Mouse (Mus musculus) yolk sac, embryonic 10.5 days (tissue): Measurements from ENCODE around the gene Polr3g.
A peak's percentile ranks its signal among the peaks of the same experiment; 100 is the strongest.
"Not testable (repeated sequence)": the region's sequence is repeated elsewhere in the genome, so short reads cannot be mapped to it uniquely, and the experiment has no call there.

Experiments
- DNase-seq: peaks from one replicate; pipeline ENCODE4 v3.0.0-alpha.2; 2017; ENCODE audit warnings: low spot score

Gene Polr3g

DNA sequence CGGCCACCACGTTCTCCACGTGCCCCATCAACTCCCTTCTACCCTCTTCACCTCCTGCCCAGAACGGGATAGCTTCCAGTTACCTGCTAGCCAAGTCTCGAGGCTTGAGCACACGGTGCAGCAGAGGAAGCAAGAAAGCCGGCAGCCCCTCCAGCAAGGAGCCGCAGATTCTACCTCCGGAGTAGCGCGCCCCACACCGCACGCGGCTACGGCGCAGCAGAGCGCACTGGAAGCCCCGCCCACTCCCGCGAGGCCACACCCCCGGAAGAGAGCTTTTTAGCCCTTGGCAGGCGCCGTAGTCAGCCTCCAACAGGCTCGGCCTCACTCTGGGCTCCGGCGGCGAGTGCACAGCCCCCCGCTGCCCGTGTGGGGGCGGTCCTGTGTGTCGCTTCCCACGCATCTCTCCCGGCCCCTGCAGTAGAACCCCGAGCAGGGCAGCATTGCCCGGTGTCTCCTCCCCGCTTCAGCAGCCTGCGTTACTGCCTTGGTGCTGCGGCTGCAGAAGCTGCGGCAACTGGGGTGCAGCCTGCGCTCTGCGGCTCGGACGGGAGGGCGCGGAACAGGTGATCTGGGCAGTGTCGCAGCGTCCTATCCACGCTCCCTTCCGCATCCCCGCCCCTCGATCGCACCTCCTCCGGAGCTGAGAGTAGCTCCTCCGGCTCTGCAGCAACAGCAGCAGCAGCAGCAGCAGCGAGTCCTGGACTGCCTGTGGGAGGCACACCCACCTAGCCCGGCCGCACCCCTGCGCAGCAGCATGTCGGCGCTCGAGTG, at the start of gene Polr3g, which contains the start of gene Mblac2:
Gene Polr3g, minus strand, starts transcription at position 239 of the 771 bp plus-strand sequence.
Gene Mblac2, plus strand, starts transcription at position 567 of the 771 bp plus-strand sequence.
- peak; percentile 97 for DNase-seq

DNA sequence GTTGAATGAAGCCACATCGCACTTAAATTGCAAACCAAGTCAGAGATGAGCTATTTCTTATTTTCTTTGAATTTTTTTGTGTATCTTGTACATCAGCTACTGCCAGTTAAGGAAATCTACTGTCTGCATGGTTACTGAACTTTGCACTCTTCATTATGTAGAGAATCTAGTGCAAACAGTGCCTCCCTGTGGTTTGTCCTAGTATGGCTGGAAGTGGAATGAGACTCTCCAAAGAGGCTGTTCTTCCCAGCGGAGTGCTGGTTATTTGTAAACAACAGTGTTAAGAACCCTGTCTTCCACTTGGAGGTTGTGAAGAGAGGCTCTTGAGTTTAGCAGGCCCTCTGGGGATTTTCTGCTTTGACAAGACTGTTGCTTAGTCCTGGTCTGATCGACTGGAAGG, 49.6 kb upstream of the Polr3g start:
- peak; percentile 40 for DNase-seq

DNA sequence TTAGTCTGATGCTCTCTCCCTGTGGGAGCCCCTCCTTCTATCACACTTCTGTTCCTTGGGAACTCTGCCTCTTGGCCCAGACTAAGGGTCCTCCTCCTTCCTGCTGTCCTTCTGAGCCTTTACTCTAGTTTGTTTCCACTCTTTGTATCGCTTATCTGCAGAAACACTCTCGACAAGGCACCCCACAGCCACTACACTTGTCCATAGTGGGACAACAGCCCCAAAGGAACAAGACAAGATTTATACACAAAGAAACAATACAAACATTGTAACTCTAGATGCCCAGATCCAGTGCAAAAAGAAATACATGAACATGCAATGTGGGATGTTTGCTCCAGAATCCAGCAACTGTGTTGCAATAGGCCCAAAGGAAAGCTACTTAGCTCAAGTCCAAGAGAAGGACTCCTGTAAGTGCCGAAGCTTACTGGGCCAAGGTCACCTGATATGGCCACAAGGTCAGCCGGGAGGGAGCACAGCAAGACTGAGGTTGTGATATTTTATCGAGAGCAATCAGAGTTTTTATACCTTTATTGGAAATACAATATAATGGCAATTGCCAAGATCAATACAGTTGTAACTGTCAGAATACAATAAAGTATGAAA, 46.3 kb upstream of the Polr3g start:
- no peak for DNase-seq

DNA sequence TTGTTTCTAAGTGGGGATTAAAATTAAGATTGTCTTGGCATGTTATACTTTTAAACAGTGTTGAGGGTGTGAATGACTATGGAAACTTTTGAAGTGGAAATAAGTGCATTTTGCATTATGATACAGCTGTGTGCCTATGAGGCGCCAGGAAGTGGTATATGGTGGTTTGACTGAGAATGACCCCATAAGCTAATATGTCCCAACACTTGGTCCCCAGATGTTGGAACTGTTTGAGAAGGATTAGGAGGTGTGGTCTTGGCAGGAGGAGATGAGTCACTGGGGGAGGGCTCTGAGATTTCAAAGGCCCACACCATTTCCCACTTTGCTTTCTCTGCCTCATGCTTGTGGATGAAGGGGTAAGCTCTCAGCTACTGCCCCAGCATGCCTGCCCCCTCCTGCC, 44.5 kb upstream of the Polr3g start:
- no peak for DNase-seq

DNA sequence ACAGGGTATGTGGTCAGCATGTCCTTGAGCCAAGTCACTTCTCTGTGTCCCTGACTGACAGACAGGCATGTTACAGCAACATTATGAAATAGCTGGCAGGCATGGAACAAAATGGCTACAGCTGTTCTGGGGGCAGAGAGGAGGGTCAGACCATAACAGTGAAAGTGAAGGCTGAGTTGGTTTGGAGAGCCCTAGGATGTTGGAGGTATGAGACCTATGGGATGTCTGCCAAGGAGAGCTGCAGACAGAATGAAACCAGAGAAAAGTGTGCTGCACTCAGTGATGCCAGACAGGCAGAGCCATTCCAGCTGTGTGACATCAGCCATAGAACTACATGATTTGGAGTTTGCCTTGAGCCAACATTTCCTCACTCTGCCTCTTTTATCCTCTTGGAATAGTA, 44.1 kb upstream of the Polr3g start:
- DNase-seq, result no peak

DNA sequence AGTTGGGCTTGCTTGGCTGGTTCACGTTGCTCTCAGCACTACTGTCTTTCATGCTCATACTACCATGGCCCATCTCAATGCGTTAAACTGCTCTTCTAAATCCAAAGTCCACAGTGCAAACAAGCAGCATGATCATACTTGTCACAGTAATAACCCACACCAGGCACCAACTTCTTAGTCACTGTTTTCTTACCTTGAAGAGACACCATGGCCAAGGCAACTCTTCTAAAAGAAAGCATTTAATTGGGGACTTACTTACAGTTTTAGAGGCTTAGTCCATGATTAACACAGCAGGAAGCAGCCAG, 33.2 kb upstream of the Polr3g start:
- DNase-seq, result no peak

DNA sequence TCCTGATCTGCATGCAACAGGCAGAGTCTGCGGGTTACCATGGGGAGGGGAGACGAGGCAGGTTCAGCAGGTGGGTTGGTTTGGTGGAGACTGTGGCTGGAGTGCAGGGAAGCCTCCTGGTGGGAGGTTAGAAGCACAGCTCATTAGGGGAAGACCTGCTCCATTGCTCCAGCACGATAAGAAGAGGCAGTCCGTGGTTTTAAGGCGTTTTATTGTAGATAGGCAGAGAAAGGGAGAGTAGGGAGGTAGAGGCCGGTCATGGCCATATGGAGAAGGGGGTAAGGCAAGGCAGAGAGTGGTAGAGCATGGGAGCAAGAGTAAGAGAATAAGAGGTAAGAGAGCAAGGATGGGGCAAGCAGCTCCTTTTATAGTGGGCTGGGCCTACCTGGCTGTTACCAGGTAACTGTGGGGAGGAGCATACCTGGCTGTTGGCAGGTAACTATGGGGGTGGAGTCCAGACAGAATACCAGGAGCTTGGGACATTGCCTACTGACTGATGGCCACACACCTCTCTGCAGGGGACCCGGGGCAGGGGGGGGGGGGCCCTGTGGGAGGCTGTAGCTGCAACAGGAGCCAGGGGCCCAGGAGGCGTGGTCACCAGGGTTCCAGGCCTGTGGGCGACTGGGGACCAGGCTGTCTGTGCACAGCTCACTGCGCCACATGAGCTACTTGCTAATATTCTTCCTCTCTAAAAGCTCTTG, 32.7 kb upstream of the Polr3g start:
- DNase-seq, result no peak

DNA sequence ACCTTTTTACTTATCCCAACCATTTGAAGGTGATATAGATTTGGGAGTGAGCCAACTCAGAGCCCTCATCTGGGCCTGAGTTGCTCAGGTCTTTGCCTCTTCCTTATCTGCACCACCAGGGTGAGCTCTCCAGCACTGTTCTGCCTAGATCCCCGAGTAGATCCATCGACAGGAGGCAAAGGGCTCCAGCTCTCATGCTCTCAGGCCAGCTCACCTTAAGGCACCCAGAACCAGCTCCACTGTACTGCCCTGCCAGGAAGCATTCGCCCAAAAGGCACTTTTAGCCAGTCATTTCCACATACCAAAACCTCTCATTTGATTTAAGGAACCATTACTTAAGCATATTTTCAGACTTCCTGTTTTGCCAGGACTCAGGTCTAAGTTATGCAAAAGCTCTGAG, 30.1 kb upstream of the Polr3g start:
- no peak for DNase-seq

DNA sequence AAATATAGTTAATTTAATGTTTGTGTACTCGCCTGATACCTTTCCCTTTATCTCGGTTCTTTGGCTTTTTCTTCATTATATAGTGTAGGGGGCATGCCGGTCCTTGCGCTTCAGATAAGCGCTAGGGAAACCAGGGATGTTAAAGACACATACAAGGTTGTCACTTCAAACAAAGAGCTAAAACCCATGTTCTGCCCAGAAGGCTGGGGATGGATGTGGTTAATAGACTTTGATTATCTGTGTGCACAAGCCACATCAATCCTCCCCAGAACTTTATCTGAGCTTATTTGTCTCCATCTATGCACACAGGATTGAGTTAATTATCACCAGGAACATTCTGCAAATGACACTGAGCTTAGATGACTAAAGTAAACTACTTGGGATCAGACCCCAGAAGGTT, 25.8 kb upstream of the Polr3g start:
- DNase-seq, result no peak

DNA sequence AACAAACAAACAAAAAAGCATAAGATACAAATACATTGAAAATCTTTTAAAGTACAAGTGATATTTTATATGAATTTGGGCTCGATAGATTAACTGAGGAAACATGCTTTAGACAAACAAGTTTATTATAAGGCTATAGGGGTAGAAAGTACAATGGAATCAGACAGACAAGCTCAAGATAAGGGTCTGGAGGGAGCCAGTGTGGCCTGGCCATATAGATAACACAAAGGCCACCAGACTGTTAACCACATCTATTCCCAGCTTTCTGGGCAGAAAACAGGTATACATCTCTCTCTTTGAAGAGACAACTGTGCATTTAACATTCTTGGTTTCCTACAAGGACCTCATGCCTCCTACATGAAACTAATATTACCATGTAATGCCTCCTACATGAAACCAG, 19.5 kb upstream of the Polr3g start:
- no peak for DNase-seq

DNA sequence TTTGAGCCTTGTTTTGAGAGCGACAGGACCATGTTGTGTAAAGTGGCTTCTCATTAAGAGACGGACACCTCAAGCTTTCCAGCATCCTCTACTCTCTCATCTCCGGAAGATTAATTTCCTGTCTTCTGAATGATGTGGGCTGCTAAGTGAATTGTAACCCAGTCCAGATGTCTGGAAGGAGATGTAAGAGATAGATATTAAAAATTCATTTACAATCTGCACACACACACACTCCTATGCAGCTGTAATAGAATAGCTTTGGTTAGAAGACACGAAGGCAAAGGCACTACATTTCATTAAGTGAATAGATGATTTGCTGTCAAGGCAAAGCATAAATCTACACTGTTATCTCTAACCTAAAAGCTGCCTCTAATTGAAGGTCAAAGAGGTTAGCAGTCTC, 18.3 kb upstream of the Polr3g start:
- DNase-seq, result no peak

DNA sequence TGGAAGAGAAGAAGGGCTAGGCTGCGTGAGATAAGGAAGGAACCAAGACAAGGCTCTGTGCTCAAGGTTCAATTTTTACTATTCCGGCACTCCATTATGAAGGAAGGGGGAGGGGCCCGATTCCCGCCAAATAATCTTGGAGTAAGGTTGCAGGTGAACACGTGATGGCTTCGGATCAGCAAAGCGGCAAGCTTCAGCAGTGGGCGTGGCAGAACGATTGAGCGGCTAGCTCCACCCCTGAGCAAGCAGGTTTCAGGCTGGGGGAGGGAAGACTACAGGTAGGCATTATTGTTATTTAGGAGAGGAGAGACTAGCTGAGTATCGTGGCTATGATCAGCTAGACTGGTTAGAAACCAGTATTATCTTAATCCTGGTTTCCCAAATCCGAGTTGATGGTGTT, 17.3 kb upstream of the Polr3g start:
- DNase-seq, result not testable (repeated sequence)

DNA sequence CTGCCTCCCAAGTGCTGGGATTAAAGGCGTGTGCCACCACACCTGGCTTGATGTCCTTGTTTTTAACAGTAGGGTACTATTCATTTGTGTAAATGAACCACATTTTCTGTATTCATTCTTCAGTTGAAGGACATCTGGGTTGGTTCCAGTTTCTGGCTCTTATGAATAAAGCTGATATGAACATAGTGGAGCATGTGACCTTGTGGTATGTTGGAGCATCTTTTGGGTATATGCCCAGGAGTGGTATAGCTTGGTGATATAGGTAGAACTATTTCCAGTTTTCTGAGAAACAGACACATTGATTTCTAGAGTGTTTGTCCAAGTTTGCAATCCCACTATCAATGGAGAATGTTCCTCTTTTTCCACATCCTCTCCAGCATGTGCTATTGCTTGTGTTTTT, 3.1 kb upstream of the Polr3g start:
- DNase-seq, result no peak

DNA sequence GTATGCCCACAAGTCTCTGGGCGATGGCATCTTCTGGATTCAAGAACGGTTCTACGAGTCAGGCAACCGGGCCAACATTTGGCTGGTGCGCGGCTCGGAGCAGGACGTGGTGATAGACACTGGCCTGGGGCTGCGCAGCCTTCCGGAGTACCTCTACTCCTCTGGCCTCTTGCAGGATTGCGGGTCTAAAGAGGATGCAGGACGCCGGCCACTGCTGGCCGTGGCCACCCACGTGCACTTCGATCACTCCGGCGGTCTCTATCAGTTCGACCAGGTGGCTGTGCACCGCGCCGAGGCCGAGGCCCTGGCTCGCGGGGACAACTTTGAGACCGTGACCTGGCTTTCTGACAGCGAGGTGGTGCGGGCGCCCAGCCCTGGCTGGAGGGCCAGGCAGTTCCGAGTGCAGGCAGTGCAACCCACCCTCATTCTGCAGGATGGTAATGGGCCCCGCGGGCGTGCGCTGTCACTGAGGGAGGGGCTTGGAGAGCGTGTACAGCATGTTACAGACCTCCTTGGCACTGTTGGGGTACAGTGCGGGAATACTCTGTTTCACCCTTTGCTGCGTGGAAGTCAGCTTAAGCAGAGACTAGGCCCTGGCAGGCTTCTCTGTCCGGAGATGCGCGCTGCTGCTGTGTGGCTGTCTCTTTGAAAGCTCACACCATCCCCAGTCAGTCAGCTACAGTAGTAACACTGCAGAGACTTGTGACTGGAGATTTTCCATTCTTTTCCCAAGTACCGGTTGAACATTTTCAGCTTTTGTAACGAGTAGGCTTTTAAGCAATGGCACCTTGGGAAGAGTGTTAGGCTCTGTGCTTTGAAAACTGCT, 946 bp upstream of the Polr3g start:
- DNase-seq, result peak; percentile 38

DNA sequence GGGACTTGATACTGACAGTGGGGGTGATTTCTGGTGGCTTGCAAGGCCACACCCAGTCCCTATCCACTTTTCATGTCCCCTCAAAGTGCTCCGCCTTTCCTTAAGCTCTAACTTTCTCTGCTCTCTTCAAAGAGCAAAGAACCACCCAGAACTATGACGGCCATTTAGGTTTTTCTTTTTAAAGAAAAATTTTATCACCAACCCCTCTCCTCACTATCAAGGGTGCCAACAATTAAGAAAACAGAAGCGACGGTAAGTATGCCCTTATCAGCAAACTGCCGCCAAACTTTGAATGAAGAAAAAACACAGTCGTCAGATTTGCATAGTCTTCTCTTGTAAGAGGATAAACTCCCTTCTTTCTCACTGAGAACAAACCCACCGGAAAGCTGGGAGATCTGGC, 547 bp downstream of the Polr3g start:
- no peak for DNase-seq

DNA sequence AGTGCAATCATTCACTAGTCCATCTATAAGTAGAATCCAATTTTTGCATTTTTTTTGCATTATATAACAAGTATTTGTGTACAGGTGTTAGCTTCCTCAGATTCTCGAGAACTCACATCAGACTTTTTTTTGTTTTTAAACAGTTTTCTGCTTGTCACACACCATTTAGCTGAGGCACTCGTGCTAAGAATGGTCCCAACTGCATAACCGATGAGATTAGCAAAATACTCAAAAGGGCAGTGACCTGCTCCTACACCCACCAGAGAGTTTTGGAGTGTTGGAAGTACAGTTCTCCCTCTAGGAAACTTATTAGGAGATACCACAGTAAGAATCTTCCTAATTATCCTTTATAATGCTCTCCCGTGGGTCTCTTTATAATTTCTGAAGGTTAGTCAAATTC, 1.0 kb downstream of the Polr3g start:
- no peak for DNase-seq

DNA sequence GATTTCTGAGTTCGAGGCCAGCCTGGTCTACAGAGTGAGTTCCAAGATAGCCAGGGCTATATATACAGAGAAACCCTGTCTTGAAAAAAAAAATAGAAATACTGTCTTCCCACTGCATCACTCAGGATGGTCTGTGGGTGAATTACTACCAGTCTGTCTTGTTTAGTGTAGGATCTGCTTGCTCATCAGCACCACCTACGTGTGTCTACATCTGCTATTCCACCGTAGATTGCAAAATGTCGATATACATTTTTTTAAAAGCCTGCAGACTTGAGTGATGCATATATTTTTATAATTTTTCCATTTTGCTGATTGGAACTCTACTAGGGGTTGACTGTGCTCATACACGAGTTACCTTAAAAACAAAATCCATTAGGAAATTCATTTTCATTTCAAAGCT, 4.5 kb downstream of the Polr3g start:
- DNase-seq, result no peak

DNA sequence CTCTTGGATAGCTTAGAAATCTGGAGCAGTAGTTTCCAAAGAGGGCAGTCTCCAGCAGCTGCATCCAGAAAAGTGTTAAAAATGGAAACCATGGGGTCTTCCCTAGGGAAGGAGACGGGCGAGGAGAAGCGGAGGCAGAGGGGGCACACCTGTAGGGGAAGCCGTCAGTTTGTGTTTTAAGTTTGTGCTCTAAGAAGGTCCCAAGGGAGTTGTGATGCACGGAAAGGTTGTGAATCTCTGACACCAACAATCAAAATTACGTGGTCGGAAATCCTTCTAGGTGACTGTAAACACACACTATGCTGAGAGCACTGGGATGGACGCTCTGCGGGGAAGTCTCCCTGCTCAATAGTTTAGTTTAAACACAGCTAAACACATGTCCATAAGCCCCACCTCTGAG, 7.2 kb downstream of the Polr3g start:
- DNase-seq, result no peak

DNA sequence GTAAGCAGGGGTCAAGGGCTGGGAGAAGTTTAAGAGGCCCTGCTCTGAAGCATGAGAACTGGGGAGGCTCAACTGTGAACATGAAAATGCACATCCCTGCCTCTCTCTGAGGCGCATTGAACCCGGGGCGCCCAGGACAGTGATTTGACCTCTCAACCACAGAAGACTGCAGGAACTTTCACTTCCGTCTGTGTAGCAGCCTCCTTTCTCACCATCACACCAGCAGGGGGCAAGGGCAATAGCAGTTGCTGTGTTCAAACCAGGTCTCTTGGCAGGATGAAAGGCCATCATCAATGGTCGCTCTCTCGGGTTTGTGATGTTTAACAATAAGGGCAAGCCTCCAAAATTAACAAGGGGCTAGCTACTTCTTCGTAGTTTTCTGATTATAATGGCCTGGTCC, 7.7 kb downstream of the Polr3g start:
- no peak for DNase-seq

DNA sequence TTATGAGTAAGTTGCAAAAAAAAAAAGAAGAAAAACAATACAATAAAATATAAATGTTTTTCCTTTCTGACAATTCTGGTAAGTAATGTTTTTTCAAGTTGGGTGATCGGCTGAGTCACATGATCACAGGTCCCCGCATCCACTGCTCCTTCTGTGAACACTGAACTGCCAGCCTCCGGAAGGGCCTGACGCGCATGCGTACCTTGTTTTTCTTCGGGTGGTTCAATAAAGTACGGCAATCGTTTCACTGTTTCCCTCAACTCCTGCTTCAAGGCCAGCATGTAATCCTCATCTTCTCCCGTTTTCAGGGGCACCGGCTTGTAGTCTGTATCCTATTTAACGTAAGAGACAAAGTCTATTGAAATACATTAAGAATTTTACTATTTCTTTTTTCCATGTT, 16.4 kb downstream of the Polr3g start:
- DNase-seq, result no peak

DNA sequence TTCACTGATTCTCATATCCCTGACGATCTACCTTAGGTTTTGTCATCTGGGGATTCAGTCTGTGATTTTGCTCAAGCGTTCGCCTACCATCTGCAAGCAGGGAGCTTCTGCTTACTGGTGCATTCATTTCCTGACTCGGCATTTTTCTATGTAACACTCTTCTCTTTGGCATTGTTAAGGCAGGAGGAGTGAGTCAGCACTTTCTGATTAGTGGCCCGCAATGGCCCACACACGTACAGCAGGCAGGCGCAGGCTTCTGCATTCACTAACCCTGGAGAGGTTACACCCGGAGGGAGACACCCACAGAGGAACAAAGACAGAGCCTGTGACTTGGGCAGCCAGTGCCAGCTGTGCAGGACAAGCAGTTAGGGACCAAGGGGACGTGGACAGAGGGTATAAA, 19.2 kb downstream of the Polr3g start:
- DNase-seq, result peak; percentile 26

DNA sequence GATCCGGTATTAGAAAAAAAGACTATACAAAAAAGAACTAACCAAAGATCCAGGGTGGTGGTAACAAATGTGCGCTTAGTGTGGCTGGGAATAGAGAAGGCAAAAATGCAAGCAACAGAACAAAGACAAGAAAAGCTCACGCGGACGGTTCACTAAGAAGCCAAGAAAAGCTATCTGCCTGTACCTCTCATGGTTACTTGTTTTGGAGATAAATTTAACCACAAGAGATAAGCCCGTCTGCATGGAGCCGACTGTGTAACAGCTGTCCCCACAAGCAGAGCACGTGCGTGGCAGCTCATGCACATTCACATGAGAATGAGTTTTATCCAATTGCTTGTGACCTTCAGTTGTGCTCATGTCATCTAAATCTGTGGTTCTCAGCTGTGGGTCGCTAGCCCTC, 20.3 kb downstream of the Polr3g start:
- DNase-seq, result no peak

DNA sequence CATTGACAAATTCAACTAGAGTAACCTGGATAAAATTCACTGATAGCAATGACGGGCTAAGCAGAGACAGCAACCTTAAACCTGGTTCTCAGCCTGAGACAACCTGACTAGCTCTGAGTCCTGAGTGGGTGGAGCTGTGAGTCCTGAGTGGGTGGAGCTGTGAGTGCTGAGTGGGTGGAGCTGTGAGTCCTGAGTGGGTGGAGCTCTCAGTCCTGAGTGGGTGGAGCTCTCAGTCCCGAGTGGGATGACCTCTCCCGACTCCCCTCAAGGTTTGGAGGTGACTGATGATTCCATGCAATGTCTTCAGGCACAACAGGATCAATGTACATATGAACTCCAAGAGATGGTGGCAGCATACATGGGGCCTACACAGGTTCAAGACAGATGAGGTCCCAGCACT, 21.2 kb downstream of the Polr3g start:
- no peak for DNase-seq
